Mouse (Mus musculus) gastrocnemius, postnatal 36 days (tissue): ENCODE measurements around the gene BC049352. TPM values are rescaled to one million over a fixed set of nuclear protein-coding genes. Genes with fewer than 3 reads are reported as not detected.

Experiments used
- DNase-seq, 2 experiments: peaks; one replicate each; pipeline ENCODE4 v3.0.0; 2022
- intact Hi-C: fragments of 180-260 bp; cut with DNase I; formaldehyde crosslinking; loops from one replicate; pipeline ENCODE4 v1.15.1; 2025
- total RNA-seq, 2 experiments: library from RNA; stranded (reverse); gene quantifications; 2 replicates each; pipeline ENCODE4 v1.2.3; 2021

The BC049352 gene
- total RNA-seq, 2 experiments from 2014 or later, result 0.92 to 1.7 TPM

DNA sequence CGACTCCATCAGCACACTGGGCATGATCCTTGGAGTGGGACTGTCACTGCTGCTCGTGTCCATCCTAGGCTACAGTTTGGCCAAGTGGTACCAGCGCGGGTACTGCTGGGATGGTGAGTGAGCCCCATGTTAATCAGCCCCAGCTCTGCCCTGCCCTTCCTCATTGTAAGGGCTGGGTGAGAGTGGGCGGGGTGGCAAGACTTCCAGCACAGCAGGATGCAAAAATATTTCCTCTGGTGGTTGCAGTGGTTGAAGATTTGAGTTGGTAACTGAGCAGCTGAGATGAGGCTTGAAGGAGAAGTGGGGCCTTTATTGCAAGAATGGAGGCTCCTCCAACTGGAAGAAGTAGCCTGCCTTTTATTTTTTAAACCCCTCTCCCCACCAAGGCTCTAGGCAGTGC, 59.6 kb downstream of the BC049352 start:
- intact Hi-C loops, result no loop called here
- DNase-seq, result no peak

GRCm38 (mm10) chr9:45245432-45245831, 63.6 kb downstream of the BC049352 start:
- intact Hi-C loops, result no loop called here
- DNase-seq, result no peak

- no peak for DNase-seq
Observed at GRCm38 (mm10) chr9:45246060-45246459, 64.3 kb downstream of the BC049352 start.

DNA sequence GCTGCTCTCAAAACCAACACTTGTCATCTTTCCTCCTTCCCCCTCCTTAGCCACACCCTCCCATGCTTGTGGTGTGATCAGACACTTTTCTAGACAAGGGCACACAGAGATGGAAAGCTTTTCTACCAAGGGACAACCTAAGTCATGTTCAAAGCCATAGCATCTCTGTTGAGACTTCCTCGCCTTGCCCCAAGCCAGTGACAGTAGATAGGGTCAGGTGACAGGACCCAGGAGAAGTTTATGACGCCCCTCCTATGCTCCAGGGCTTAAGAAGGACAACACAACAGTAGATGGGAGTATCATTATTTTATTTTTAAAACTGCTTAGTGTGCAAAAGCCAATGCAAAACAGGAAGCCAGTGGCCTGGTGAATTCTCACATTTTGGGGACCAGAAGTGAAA, 65.7 kb downstream of the BC049352 start:
- intact Hi-C loops, result no loop called here
- no peak for DNase-seq

More at GRCm38 (mm10) chr9:45246060-45246459, 64.3 kb downstream of the BC049352 start:
- intact Hi-C loops, result no loop called here

DNA sequence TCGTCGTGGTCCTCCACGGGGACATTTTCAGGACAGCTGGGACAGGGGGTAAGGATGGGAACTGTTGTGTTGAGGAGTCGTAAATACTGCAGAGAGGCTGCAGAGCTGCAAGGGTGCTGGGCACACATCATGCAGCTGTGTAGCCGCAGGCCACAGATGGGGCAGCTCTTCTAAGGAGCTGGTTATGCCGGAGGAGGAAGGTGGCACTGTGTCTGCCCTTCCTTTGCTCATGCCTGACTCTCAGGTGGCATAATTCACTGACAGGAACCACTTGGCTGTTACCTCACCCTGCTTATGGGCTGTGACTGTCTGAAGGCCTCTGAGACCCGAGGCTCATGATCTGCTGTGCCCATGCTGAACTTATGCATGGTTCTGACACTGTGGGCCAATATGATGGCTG, 68.5 kb downstream of the BC049352 start:
- intact Hi-C loops, result no loop called here

DNA sequence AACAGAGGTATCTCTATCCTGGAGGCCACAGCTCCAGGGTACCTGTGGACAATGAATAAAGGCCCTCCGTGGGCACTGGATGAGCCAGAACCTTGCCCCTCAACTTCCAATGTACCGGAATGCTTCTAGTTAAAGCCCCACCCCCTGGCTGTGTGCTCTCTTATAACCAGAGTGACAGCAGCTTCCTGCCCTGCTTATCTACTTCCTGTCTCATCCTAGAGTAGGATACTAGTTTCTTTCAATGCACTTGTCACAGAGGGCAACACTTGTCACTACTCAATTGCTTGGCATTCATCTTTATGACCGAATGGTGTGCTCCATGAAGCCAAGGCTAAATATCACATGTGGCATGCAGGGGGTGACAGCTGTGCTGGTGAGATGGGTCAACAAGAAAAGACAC, 69.5 kb downstream of the BC049352 start:
- intact Hi-C loops, result no loop called here
- no peak for DNase-seq

More for the DNA sequence above, 68.5 kb downstream of the BC049352 start:
- DNase-seq, result no peak

- DNase-seq, result no peak
- intact Hi-C loops, result no loop called here
Observed at GRCm38 (mm10) chr9:45251990-45252389, 70.2 kb downstream of the BC049352 start.

GRCm38 (mm10) chr9:45252395-45252794, 70.6 kb downstream of the BC049352 start:
- DNase-seq, result no peak
- intact Hi-C loops, result no loop called here

DNA sequence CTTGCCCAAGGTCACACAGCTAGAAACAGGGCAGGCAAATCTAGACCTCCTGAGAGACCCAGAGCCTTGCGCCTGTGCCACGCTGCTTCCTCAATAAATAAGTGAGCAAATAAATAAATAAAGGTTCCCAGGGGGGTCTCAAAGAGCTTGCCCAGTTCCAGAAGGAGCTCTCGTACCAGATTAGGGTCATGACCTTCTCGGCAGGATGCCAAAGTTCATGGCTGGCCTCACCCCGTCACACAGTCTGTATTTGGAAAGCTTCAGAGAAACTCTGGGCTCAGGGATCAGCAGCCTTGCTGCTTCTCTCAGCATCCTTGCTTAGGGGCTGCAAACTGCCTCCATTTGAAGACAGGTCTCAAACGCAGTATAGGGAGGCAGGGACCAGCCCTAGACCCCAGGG, 72.2 kb downstream of the BC049352 start:
- intact Hi-C loops, result no loop called here
- DNase-seq, result no peak

DNA sequence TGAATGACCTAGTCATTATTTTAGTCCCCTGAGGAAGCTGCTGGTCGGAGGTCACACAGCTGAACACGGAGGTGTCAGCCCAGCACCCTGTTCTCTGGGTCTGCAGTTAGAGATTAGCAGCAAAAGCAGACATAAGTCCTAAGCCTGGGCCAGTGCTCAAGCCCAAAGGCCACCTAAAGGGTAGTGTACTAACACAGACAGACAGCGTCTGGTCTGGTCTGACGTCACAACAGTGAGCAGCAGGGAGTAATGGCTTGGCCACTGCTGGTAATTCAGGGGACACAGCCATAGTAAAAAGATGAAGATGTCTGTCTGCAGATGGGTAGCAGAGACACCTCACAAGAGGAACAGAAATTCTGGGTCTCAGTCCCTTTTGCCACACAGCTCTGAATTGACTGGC, 72.8 kb downstream of the BC049352 start:
- no peak for DNase-seq
- intact Hi-C loops, result no loop called here

DNA sequence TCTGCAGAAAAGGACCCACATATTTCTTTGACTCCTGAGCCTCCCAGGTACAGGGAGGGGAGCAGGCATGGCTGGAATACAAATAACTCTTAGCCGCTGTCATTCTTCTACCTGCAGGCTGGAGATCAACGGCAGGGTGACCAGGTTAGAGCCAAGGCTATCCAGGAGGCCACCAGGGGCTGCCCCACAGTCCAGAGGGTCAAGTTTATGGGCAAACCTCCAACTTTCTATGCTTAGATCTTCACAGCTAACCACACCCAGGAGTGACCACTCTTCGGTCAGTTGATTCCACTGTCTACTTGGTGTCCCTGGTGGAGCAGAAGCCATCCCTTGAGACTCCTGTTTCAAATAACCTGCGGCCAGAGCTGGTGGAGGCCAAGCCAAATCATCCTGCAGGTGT, 73.6 kb downstream of the BC049352 start:
- intact Hi-C loops, result no loop called here
- no peak for DNase-seq

GRCm38 (mm10) chr9:45255967-45256366, 74.2 kb downstream of the BC049352 start:
- no peak for DNase-seq
- intact Hi-C loops, result no loop called here

- DNase-seq, result no peak
- intact Hi-C loops, result no loop called here
Observed at GRCm38 (mm10) chr9:45259065-45259464, 77.3 kb downstream of the BC049352 start.

DNA sequence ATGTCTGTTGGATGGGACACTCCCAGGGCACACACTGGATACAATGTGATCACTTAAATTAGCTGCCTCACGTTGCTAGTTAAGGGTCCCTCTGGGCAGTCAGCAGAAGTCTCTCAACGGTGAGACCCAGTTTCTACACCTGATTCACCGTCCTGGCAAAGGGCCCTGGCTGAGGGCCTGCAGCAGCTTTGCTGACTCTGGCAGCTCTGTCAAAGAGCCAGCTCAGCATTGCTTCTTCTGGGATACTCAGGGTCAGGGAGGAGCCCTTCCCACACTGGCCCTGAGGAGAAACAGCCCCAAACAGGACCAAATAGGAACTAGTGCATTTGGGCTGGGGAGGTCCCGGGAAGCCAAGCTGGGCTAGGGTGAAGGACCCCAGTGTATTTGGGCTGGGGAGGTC, 79.7 kb downstream of the BC049352 start:
- intact Hi-C loops, result no loop called here
- peak in 1 of 2 experiments; percentile 30 for DNase-seq

- intact Hi-C loops, result no loop called here
- DNase-seq, result no peak
Observed at GRCm38 (mm10) chr9:45261872-45262271, 80.1 kb downstream of the BC049352 start.

DNA sequence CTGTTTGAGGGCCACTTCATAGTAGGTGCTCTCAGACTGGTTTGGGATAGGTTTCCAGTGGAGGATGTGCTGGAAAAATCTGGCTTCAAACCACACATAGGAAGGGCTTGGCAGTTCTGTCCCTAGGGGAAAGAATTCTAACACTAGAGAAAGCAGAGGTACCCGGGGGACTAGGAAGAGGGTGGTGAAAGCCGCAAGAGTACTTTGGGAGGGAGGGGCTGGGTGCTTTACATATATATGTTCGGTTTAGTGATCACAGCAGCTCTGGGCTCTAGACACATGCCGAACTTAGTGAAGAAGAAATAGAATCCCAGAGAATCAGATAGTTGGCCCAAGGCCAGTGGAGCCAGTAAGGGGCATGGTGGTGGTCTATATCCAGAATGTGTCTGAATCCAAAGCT, 85.3 kb downstream of the BC049352 start:
- intact Hi-C loops, result no loop called here
- DNase-seq, result no peak

- DNase-seq, result no peak
- intact Hi-C loops, result no loop called here
Observed at GRCm38 (mm10) chr9:45268079-45268478, 86.3 kb downstream of the BC049352 start.

- DNase-seq, result peak in 1 of 2 experiments; percentile 37
- intact Hi-C loops, result no loop called here
Observed at GRCm38 (mm10) chr9:45268597-45269325, 87.0 kb downstream of the BC049352 start, which contains the start of gene Il10ra. TSS of gene Il10ra (minus strand) at chr9:45269149.

DNA sequence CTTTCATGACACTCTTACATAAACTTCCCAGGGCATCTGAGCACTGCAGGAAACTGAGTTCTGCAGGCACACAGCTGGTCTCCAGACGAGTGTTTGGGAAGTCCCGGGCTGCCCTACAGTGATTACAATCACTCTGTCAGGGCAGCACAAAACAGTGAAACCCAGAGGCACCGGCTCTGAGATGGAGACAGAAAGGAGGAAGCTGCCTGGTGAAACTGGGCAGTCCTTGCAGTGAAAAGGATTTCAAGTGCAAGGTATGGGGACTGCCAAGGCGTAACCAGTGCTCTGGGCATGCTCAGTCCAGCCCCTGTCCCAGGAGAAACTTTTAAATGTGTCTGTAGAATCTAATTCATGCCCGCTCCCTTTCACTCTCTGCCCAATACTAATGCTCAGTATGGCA, 90.4 kb downstream of the BC049352 start:
- intact Hi-C loops, result no loop called here

GRCm38 (mm10) chr9:45274218-45274617, 92.4 kb downstream of the BC049352 start:
- intact Hi-C loops, result no loop called here
- no peak for DNase-seq

More for the DNA sequence above, 90.4 kb downstream of the BC049352 start:
- DNase-seq, result no peak

GRCm38 (mm10) chr9:45274635-45275034, 92.8 kb downstream of the BC049352 start:
- intact Hi-C loops, result no loop called here
- no peak for DNase-seq

- no peak for DNase-seq
- intact Hi-C loops, result no loop called here
Observed at GRCm38 (mm10) chr9:45280059-45280458, 98.3 kb downstream of the BC049352 start.

GRCm38 (mm10) chr9:45280891-45281290, 99.1 kb downstream of the BC049352 start:
- intact Hi-C loops, result no loop called here
- no peak for DNase-seq
